Mouse (Mus musculus) lung, embryonic 14.5 days (tissue): ENCODE data around the gene Dntt. TPM values are rescaled to one million over a fixed set of nuclear protein-coding genes. Genes with fewer than 3 reads are reported as not detected.

Source experiments
- ATAC-seq: fragments of 200-750 bp; cut with Nextera tagmentation; 2 replicates; pipeline ENCODE4 v1.8.0; 2017; ENCODE audit warnings: mild to moderate bottlenecking, moderate TSS enrichment, moderate library complexity; ENCODE audit not compliant: insufficient read depth
- DNase-seq: peaks from one replicate; pipeline ENCODE4 v3.0.0-alpha.2; 2015
- H3K27ac ChIP-seq: fragments of 300-500 bp; sonication (generic); 2 replicates; pipeline ENCODE4 v1.5.1; 2014; ENCODE audit warnings: low read depth, mild to moderate bottlenecking, moderate library complexity
- H3K27me3 ChIP-seq: fragments of 300-500 bp; sonication (generic); 2 replicates; pipeline ENCODE4 v1.6.1; 2014; ENCODE audit warnings: low read length, control low read depth; ENCODE audit not compliant: insufficient read depth
- H3K36me3 ChIP-seq: fragments of 300-500 bp; sonication (generic); 2 replicates; pipeline ENCODE4 v1.6.1; 2014; ENCODE audit warnings: control low read depth; ENCODE audit not compliant: insufficient read depth
- H3K4me1 ChIP-seq: fragments of 300-500 bp; sonication (generic); 2 replicates; pipeline ENCODE4 v1.6.1; 2014; ENCODE audit warnings: antibody characterized with exemption, control low read depth; ENCODE audit not compliant: insufficient read depth
- H3K4me2 ChIP-seq: fragments of 300-500 bp; sonication (generic); 2 replicates; pipeline ENCODE4 v1.6.1; 2014; ENCODE audit warnings: mild to moderate bottlenecking
- H3K4me3 ChIP-seq: fragments of 300-500 bp; sonication (generic); 2 replicates; pipeline ENCODE4 v1.5.1; 2014; ENCODE audit warnings: low read depth, low read length
- H3K9ac ChIP-seq: fragments of 300-500 bp; sonication (generic); 2 replicates; pipeline ENCODE4 v1.6.1; 2014
- H3K9me3 ChIP-seq: fragments of 300-500 bp; sonication (generic); 2 replicates; pipeline ENCODE4 v1.6.1; 2016; ENCODE audit warnings: low read depth, low read length, control low read depth
- CTCF ChIP-seq: IDR thresholded peaks from 2 replicates; pipeline ENCODE4 v1.5.1; 2016; ENCODE audit warnings: antibody characterized with exemption, low read depth
- WGBS: fragments of 180-500 bp; shearing (Covaris S2); extraction: QIAGEN DNeasy Blood & Tissue Kit; methylation state at CpG from one replicate; pipeline ENCODE4 v1.1.7; 2014; 5-methylcytosine and 5-hydroxymethylcytosine counted together
- polyA plus RNA-seq: library from polyadenylated mRNA; unstranded; fragments of >200 nt; fragmentation: Nextera tagmentation; extraction: Ambion mirVana; gene quantifications from 2 replicates; pipeline ENCODE4 v1.2.1, GENCODE M21; 2014

The Dntt gene
- polyA plus RNA-seq, 1 experiment from 2014 or later: 0.18 TPM

DNA sequence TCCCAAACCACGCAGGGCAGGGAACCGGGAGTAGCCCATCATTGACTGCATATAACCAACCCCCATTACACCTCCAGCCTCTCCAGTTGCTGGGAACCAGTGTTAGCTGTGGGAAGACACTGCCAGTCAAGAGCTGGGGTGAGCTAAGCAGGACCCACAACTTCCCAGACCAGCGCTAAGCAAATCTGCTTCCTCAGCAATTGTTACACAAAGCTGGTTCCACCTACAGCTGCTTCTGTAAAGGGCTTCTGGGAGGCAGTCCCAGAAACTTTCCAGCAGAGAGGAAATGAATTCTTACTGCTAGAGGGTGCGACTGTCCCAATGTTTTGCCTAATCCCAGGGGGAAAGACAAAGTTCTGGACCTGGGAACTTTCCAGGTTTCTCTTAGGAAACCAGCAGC lies 25.6 kb downstream of the Dntt start:
- H3K9ac ChIP-seq: no peak overlapping the region
- H3K4me2 ChIP-seq: no peak overlapping the region
- DNase-seq: no peak
- H3K4me1 ChIP-seq: no peaks in the 10 kb centered on the region
- H3K27ac ChIP-seq: no peak overlapping the region
- H3K36me3 ChIP-seq: no peaks in the 10 kb centered on the region
- WGBS: 64% methylated on average over 4 of the region's 4 CpGs
- no peak for ATAC-seq
- TF ChIP-seq CTCF: no peak
- no peak overlapping the region for H3K4me3 ChIP-seq
- no peaks in the 10 kb centered on the region for H3K9me3 ChIP-seq
- no peaks in the 10 kb centered on the region for H3K27me3 ChIP-seq

DNA sequence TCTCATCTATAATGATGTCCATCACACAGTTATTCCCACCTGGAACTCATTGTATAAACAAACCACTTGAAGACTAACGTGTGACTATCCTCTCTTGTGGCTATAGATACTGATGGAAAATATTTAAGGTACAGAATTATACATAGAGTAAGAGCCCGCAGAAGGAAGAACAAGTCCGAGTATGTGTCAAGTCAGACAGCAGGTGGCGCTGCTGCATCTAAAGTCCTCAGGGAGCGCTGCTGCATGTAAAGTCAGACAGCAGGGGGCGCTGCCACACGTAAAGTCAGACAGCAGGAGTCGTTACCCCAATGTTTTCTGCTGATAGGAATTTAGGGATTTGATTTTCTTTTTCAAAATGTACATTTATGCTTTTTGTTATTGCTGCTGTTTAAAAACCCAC lies 42.4 kb downstream of the Dntt start:
- peak; percentile 98 for TF ChIP-seq CTCF
- 4% methylated on average over 8 of the region's 8 CpGs for WGBS
- ATAC-seq: peak; percentile 35; the same call in 1 of the 2 replicates

DNA sequence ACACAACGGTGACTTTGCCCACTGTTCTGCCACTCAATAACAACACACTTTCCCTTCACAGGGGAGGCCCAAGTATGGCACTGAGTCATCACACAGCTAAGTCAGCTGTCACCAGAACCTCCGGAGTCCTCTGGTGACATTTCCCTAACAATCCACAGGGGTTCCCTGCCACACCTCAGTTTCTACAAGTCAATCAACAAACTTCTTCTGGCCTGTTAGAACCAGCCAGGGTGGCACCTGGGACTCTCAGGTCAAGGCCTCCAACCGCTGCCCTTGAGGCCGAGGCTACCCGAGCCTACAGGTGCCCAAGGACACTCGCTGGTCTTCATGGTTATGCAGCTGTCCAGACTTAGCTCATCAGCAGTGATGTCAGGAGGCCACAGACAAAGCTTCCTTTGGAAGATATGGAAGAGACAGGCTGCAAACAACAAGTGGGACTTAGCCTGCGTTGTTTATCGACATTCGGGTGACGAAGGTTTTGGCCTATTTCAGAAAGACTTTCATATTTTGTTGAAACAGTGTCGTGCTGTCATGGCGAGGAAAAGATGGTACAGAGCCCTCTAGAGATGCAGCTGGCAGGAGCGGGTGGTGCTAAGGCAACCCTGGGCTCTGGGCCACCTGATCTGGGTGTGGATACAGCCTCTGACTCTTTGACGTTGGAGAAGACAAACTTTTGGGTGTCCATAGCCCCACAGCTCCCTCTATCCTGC lies 44.8 kb downstream of the Dntt start:
- WGBS: 80% methylated on average over 14 of the region's 14 CpGs
- no peaks in the 10 kb centered on the region for H3K27me3 ChIP-seq
- no peak for TF ChIP-seq CTCF

More for the DNA sequence above, 42.4 kb downstream of the Dntt start:
- H3K36me3 ChIP-seq: no peaks in the 10 kb centered on the region
- H3K9ac ChIP-seq: no peak overlapping the region
- H3K27ac ChIP-seq: no peak overlapping the region
- H3K27me3 ChIP-seq: no peaks in the 10 kb centered on the region
- no peak overlapping the region for H3K4me3 ChIP-seq
- no peak overlapping the region for H3K4me2 ChIP-seq
- H3K9me3 ChIP-seq: no peaks in the 10 kb centered on the region
- DNase-seq: peak; percentile 95
- no peaks in the 10 kb centered on the region for H3K4me1 ChIP-seq

DNA sequence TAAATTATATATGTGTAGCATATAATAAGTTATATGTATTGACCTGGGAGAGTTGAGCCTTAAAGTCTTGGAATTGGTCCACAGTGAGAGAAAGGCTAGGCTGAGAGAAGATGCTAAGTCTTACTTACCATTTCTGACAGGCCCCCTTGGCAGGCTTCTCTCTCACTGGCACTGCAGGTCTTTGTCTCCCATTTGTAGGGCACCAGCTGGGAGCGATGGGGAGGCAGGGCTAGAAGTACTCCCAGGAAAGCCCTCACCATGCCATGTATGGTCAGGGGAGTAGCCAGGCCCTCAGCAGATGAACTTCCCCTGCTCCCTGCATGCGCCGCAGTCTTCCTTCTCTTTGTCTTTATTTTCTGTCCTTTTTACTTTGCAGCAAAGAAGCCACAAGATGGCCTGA lies 47.8 kb downstream of the Dntt start, which contains the start of gene Opalin:
Opalin (minus strand) TSS at position 208 of the 400 bp plus-strand sequence.
- H3K9me3 ChIP-seq: no peaks in the 10 kb centered on the region
- WGBS: 75% methylated on average over 3 of the region's 3 CpGs
- H3K27ac ChIP-seq: no peak within 1 kb of the TSS
- no peak within 1 kb of the TSS for H3K9ac ChIP-seq
- DNase-seq: no peak
- no peaks in the 10 kb centered on the region for H3K4me1 ChIP-seq
- no peaks in the 10 kb centered on the region for H3K36me3 ChIP-seq
- no peak for TF ChIP-seq CTCF
- H3K4me2 ChIP-seq: no peak within 1 kb of the TSS
- H3K27me3 ChIP-seq: no peaks in the 10 kb centered on the region
- H3K4me3 ChIP-seq: no peak within 1 kb of the TSS
- ATAC-seq: no peak

More for the DNA sequence above, 44.8 kb downstream of the Dntt start:
- Histone ChIP-seq H3K4me2 (no peak overlapping the region), H3K9ac (no peak overlapping the region), H3K9me3 (no peaks in the 10 kb centered on the region), H3K36me3 (no peaks in the 10 kb centered on the region), H3K27ac (no peak overlapping the region), H3K4me1 (no peaks in the 10 kb centered on the region), H3K4me3 (no peak overlapping the region)
- no peak for ATAC-seq
- no peak for DNase-seq

DNA sequence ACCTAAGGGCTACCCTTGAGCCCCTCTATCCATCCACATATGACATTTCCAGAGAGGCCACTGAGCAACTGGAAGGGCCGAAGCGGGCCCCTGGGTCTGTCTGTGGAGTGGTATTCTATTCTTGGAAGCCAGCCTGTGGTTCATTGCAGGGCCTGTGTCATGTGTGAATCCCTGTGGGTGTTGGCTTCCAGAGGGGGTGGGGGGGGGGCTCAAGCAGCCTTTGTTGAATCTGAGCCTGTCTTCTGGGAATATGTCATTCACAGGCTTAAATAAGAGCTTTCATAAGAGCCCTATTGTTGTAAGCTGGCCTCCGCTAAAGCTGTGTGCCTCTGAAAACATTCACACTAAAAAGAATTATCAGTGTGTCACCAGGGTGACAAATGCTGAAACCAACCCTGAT lies 52.5 kb downstream of the Dntt start:
- no peaks in the 10 kb centered on the region for H3K9me3 ChIP-seq
- H3K36me3 ChIP-seq: no peaks in the 10 kb centered on the region
- no peaks in the 10 kb centered on the region for H3K4me1 ChIP-seq
- no peak overlapping the region for H3K27ac ChIP-seq
- TF ChIP-seq CTCF: no peak
- no peak overlapping the region for H3K4me2 ChIP-seq
- 68% methylated on average over 3 of the region's 3 CpGs for WGBS
- no peaks in the 10 kb centered on the region for H3K27me3 ChIP-seq
- no peak overlapping the region for H3K9ac ChIP-seq
- DNase-seq (no peak), ATAC-seq (no peak)
- H3K4me3 ChIP-seq: no peak overlapping the region

DNA sequence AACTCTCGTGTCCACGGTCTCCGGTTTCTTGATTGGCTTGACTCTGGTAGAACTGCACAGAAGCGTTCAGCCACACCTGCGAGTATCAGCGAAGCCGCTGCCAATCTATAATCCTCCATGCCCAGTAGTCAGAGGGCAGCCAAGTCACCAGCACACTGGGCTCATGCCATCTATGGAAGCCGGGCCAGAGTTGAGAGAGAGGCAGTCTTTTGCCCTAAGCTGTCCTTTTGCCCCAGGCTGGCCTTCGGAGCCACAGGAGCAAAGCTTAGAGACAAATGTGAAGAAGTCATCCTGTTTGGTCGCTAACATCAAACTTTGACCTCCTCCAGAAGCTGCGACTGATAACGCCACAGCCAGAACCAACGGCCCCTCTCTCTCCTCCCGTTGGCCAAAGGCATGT lies 54.6 kb downstream of the Dntt start:
- TF ChIP-seq CTCF: no peak
- no peak overlapping the region for H3K4me3 ChIP-seq
- H3K36me3 ChIP-seq: no peaks in the 10 kb centered on the region
- no peaks in the 10 kb centered on the region for H3K9me3 ChIP-seq
- H3K4me1 ChIP-seq: no peaks in the 10 kb centered on the region
- ATAC-seq (no peak), DNase-seq (no peak)
- no peaks in the 10 kb centered on the region for H3K27me3 ChIP-seq
- no peak overlapping the region for H3K4me2 ChIP-seq
- WGBS: 81% methylated on average over 14 of the region's 14 CpGs
- H3K9ac ChIP-seq: no peak overlapping the region
- H3K27ac ChIP-seq: no peak overlapping the region

DNA sequence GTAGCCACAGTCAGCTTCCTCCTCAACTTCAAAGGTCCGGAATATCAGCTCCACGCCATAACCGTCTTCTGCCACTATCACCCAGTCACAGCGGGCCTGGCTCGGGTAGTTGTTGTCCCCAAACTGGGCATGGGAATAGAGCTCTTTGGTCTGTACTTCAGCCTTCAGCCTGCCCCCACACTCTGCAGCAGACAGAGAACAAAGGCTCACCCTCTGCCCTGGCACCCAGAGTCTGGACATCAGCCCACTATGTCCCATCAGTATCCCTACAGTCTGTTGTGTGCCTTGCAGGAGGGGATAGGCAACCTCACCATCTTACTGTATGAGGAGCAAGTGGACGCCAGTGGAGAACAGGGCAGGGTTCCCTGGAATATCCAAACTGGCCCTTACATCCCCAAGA lies 57.2 kb downstream of the Dntt start:
- no peak for DNase-seq
- 88% methylated on average over 6 of the region's 6 CpGs for WGBS
- TF ChIP-seq CTCF: no peak
- no peak overlapping the region for H3K27ac ChIP-seq
- no peaks in the 10 kb centered on the region for H3K36me3 ChIP-seq
- ATAC-seq: no peak
- no peaks in the 10 kb centered on the region for H3K27me3 ChIP-seq
- no peak overlapping the region for H3K9ac ChIP-seq
- no peaks in the 10 kb centered on the region for H3K9me3 ChIP-seq
- H3K4me3 ChIP-seq: no peak overlapping the region
- no peak overlapping the region for H3K4me2 ChIP-seq
- H3K4me1 ChIP-seq: no peaks in the 10 kb centered on the region

DNA sequence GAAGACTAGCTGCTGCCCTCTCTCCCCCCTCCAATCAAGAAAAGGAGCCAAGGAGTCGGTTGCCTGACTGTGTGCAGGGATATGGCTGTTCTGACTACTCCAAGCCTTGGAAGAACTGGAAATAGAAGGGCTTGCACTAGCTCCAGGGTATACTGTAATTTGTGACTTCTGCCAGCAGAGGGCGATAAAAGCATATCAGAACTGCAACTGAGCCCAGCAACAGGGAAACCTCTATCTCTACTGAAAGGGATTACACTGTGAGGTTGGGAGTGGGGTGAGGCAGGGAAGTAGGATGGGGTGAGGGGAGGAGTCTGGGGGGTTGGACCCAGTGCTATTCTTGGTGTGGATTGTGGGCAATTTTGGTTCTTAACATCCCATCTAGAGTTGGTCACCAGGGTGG lies 57.6 kb downstream of the Dntt start:
- peak; percentile 47; the same call in 1 of the 2 replicates for ATAC-seq
- 7% methylated on average over 2 of the region's 2 CpGs for WGBS

More for the DNA sequence above, 57.6 kb downstream of the Dntt start:
- no peak overlapping the region for H3K9ac ChIP-seq
- no peaks in the 10 kb centered on the region for H3K9me3 ChIP-seq
- TF ChIP-seq CTCF: peak; percentile 85
- no peak overlapping the region for H3K27ac ChIP-seq
- H3K4me1 ChIP-seq: no peaks in the 10 kb centered on the region
- H3K4me3 ChIP-seq: no peak overlapping the region
- peak; percentile 91 for DNase-seq
- H3K27me3 ChIP-seq: no peaks in the 10 kb centered on the region
- no peaks in the 10 kb centered on the region for H3K36me3 ChIP-seq
- H3K4me2 ChIP-seq: no peak overlapping the region
